Mouse (Mus musculus): ENCODE measurements around the gene Gm20388.
A peak's percentile ranks its signal among the peaks of the same experiment; 100 is the strongest.

Gm20388 gene

GRCm38 (mm10) chr8:121620801-121621516 lies 1710.3 kb downstream of the Gm20388 start:
- DNase-seq: peak in 1 of 2 experiments; percentile 64

DNA sequence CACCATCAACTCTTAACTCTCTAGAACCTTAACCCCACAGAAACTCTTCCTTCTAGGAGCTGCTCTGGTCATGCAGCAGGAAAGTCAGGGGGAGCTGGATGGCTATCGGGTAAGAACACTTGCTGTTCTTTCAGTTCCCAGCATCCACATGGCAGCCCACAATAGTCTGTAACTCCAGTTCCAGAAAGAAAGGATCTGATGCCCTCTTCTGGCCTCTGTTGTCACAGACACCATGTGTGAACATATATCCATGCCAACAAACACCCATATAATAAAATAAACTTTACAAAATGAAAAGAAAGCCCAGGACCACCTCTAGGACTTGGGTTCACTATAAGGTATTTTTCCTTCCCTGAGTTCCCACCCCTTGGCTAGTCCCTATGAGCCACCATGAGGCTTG lies 1711.2 kb downstream of the Gm20388 start:
- no peak for DNase-seq

DNA sequence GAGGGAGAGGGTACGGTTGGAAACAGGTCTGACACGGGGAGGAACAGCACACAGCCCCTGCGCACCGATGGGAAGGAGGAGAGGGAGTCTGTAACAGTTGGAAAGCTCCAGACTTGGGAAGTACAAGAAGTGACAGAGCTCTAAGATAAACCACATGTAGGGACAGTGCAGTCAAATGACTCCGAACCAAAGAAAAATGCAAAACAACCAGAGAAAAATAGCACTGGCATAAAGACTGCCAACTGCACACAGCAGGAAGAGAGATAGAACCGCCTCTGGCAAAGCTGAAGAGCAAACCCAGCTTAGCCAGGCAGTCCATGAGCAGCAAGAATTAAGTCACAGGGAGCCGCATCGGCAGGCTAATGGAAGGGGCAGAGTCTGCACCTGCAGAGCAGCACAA lies 1712.4 kb downstream of the Gm20388 start:
- no peak for DNase-seq

DNA sequence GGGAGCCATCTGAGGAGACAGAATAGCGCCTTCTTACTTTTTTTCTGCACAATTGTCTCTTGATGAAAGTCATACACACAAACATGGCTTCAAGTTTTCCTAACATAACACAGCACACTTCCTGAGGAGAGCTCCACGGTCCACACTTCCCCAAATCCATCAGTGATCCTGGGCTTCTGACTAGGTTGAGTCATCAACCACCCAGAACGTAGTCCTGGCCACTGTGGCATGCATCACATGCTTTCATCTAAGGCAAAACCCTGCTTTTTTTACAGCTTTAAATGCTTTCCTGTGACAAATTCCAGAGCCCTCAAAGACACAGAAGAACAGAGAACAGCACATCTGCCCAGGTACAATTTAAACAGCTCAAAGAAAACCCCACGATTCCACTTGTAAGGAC lies 1718.0 kb downstream of the Gm20388 start:
- DNase-seq: no peak

- no peak for DNase-seq
Measured at GRCm38 (mm10) chr8:121631645-121632071, 1721.0 kb downstream of the Gm20388 start.

GRCm38 (mm10) chr8:121632401-121632800 lies 1721.8 kb downstream of the Gm20388 start:
- no peak for DNase-seq

- DNase-seq: no peak
Measured at GRCm38 (mm10) chr8:121635534-121635933, 1724.9 kb downstream of the Gm20388 start.

GRCm38 (mm10) chr8:121636180-121636579 lies 1725.5 kb downstream of the Gm20388 start:
- DNase-seq: no peak

- no peak for DNase-seq
Measured at GRCm38 (mm10) chr8:121642804-121643203, 1732.2 kb downstream of the Gm20388 start.

DNA sequence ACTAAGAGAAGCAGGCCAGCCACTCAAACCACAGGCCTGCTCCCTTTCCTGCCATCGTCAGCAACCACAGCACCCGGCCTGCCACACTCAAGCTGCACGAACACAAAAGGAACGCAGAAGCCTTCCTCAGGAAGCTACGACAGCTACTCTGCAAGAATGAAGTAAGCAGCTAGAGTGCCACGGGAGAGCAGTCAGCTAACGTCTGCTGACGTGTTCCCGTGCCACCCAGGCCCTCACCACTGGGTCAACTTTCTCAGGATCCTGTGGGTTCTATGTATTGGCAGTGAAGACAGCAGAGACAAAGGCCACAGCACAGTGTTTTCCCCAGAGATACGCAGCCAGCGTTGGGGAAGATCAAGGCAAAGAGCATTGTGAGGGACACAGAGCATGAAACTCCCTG lies 1732.7 kb downstream of the Gm20388 start:
- DNase-seq: no peak

GRCm38 (mm10) chr8:121647511-121648215 lies 1737.0 kb downstream of the Gm20388 start:
- DNase-seq: no peak

- DNase-seq: no peak
Measured at GRCm38 (mm10) chr8:121648451-121648850, 1737.8 kb downstream of the Gm20388 start.

DNA sequence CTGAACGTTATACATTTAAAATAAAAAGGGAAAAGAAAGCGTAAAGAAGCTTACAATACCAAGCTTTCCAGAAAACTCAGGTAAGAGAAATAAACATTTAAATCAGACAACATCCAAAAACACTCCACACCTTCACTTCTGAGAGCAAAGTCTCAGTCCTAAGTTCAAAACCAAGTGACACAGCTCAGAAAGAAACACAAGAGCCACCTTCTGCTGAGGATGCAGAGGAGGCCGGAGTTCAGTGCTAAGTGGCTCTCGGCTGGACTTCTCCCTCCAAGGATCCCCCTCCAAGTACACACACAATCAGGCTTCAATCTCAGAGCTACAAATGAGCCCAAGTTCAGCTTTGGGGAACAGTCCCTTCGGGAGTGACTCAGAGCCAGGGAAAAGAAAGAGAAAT lies 1738.8 kb downstream of the Gm20388 start:
- DNase-seq: no peak

GRCm38 (mm10) chr8:121649904-121650303 lies 1739.3 kb downstream of the Gm20388 start:
- no peak for DNase-seq

GRCm38 (mm10) chr8:121650389-121651307 lies 1740.0 kb downstream of the Gm20388 start:
- DNase-seq: no peak

- DNase-seq: peak in 1 of 2 experiments; percentile 65
Measured at GRCm38 (mm10) chr8:121651308-121651873, 1740.8 kb downstream of the Gm20388 start.

- peak; percentile 76 to 79 for DNase-seq
Measured at GRCm38 (mm10) chr8:121651874-121652361, 1741.3 kb downstream of the Gm20388 start.

DNA sequence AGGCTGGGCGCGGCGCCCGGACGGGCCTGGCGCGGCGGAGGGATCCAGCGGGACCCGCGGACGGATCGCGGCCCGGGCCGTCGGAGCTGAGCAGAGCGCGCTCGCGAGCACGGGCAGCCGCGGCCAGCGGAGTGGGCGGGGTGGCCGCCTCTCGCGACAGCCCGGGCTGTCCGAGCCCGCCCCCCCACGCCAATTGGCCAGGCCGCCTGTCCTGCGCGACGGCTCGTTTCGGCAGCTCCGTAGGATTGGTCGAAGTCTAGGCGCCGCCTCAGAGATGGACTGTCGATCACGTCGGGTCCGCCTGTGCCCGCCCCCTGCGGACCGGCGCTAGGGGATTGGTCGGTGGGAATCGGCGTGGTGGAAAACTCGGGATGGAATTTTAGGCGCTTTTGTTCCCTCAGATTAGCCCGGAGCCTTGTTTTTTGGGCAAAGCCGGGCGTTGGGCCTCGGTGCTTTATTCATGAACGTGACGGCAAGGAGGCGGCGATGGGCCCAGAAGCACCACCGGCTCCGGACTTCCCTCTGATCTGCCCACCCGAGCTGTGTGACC lies 1742.2 kb downstream of the Gm20388 start, which contains the start of gene Zcchc14:
TSS of gene Zcchc14 (minus strand) at position 128 of the 550 bp plus-strand sequence.
- peak; percentile 99 for DNase-seq

- DNase-seq: no peak
Measured at GRCm38 (mm10) chr8:121653340-121654019, 1742.8 kb downstream of the Gm20388 start.

DNA sequence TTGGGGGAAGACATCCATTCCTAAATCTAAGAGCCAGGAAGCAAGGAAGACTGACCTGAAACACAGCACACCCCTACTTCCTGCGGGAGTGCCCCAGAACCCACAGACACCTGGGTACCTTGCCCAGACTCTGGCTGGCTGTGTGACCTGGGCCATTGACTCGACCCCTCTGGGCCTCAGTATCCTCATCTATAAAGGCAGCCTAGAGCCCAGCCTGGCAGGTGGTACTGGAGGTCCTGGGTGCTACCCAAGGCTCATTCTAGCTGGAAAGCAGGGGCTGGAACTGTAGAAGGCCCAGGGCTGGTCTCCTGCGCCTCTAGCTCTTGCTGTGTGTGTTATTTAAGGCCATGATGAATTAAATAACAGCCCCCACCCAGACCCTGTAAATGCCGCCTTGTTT lies 1743.5 kb downstream of the Gm20388 start:
- no peak for DNase-seq

DNA sequence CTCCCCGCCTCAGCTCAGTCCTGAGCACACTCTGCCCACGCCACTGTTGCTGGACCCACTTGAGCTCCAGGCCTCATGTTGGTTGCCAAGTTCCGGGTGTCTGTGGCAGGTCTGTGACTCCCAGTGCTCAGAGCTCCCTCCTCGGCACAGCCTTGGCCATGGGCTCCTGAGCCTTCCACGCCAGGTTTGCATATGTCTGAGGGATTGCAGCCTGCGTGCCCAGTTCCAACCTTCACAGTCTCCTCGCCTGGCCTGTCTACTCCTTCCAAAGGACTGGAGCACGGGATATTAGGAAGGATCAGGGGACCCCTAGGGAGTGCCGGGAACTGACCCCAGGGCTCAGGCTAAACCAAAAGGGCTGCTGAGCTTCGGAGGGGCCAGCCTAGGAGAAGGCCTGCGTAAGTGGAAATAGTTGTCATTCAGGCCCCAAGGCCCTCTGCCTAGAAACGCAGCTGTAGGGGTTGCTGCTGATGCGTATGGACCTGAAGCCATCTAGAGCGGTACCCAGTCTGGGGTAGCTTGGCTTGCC lies 1744.4 kb downstream of the Gm20388 start:
- no peak for DNase-seq
